Mouse (Mus musculus) adrenal gland, postnatal 14 days (tissue): ENCODE measurements around the gene Stk39. TPM values are rescaled to one million over a fixed set of nuclear protein-coding genes. Genes with fewer than 3 reads are reported as not detected.
"Not testable (repeated sequence)": the region's sequence is repeated elsewhere in the genome, so short reads cannot be mapped to it uniquely, and the experiment has no call there.

ENCODE experiments used
- DNase-seq: peaks from one replicate; pipeline ENCODE4 v3.0.0; 2021; ENCODE audit warnings: mixed read lengths
- total RNA-seq: library from RNA; stranded (reverse); gene quantifications from 2 replicates; pipeline ENCODE4 v1.2.3, GENCODE M21; 2021

Gene Stk39
- total RNA-seq, 1 experiment from 2014 or later = 61.9 TPM

GRCm38 (mm10) chr2:68288106-68288505 is 184.0 kb downstream of the Stk39 start:
- no peak for DNase-seq

DNA sequence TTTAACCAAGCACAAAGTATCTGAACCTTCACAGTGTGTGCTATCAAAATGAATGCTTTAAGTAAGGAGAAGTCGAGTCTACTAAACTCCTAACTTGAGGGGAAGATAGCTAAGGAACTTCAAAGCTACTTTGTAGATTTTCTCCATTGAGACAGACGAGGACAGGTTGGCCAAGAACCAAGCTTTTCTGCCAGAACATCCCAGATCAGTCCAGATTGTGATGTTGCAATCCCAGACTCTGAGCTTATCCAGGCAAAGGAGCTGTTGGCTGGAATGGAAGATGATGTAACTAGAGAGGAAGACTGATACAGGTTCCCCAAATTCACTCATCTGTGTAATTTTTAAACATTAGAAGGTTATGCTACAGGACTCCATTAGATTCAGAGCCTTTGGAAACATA is 187.7 kb downstream of the Stk39 start:
- peak; percentile 30 for DNase-seq

DNA sequence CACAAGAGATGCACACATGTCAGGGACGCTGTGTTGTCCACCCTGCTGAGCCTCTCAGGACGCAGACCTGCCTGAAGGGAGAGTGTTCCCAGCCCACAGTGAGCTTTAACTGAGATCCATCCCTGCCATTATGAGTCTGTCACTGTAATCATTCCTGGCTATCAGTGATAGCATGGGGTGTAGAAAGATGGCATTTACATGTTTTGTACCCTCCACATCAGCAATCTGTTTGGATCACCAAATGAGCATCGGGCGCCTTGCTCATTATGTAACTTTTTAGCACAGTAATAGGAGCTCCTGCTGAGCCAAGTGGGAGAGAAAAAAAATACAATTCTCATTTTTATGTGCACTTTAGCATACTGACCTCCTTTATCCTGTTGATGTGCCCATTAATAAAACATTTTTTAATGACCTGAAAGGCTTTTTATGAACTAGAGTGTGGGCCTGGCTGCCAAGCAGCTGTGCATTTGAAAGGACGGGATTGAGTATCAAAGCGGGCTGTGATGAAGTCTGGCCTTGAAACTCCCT is 189.0 kb downstream of the Stk39 start:
- no peak for DNase-seq

DNA sequence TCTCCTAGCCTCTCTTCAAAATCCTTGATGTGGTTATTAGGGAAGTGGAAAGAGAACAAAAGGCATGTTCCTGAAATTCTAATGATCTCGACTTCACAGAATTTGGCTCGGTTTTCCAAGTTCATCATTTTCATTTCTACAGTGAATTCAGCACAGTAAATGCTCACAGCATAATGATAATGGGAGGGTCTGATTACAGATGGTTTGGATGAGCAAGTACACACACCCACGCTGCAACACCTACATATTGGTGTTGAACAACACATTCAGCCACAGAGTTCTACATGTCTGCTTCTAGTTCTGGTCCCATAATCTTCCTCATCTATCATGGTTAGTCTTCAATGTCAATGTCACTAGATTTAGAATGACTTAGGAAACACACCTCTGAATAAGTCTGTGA is 190.5 kb downstream of the Stk39 start:
- no peak for DNase-seq

- no peak for DNase-seq
These were observed 200.8 kb downstream of the Stk39 start for GRCm38 (mm10) chr2:68271301-68271700.

GRCm38 (mm10) chr2:68270836-68271235 is 201.2 kb downstream of the Stk39 start:
- DNase-seq = no peak

DNA sequence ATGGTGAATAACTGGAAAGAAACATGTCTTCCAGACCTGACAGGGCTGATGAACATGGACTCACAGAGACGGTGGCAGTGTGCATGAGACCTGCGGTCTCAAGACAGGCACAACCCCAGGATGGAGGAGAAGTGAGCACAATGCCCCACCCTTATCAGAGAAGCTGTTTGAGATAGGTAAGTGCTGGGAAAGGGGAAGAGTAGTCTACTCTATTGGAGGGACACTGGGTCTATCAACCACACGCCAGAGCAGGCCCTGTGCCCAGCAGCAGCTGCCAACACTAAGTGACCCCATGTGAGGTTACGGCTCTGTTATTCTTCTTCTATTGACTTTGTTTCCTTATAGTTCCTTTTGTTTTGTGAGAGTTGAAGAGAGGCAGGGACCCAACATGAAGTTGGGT is 202.4 kb downstream of the Stk39 start:
- no peak for DNase-seq

DNA sequence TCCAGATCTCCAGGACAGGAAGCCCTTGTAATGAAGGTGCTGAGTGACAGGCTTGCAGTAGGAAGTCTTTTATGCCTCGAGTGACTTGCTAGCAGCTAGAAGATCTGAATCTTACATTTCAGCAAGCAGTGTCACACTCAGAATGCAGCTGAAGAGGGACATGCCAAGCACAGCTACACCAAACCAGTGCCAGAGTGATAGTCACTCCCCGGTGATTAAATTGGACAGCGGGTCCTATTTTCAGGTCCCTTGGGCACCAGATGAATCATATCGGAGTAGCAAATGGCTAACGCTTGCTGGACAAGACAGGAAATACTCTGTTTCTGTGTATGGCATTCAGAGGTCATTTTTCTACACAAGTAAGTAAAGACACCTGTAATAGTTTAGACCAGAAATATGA is 207.2 kb downstream of the Stk39 start:
- no peak for DNase-seq

DNA sequence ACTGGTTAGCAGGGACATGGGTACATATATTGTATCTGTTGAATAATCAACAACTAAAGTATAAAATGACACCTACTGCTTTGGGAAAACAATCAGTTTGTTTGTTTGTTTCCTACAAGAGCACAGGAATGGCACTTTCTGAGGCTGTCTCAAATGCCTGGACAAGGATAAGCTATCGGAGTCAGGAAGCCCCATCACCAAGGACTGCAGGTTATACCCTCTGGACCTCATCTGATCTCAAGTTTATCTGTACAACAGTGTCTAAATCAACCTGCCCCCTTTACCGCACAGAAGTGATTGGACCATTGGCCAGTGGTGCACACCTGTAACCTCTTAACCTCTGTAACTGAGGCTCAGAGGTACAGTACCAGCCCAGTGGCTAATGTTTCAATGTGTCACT is 211.2 kb downstream of the Stk39 start:
- no peak for DNase-seq

- DNase-seq = no peak
These were observed 214.5 kb downstream of the Stk39 start for GRCm38 (mm10) chr2:68257571-68257970.

DNA sequence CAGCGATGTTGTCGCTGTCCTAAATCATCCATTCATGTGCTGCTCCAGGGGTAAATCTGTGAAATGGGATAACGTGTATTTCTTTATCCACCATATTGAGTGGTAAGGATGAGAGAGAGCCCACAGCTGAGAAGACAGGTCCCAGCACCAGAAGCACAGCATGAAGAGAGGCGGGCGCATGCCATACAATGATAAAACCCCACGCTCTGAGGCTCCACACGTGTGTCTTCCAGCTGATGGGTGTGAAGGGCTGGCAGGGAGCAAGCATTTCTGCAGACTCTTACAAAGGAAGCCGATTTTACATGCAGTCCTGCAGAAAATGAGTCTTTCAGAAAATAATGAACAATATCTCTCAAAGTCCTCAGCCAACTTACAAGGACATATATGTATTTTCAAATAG is 215.6 kb downstream of the Stk39 start:
- no peak for DNase-seq

DNA sequence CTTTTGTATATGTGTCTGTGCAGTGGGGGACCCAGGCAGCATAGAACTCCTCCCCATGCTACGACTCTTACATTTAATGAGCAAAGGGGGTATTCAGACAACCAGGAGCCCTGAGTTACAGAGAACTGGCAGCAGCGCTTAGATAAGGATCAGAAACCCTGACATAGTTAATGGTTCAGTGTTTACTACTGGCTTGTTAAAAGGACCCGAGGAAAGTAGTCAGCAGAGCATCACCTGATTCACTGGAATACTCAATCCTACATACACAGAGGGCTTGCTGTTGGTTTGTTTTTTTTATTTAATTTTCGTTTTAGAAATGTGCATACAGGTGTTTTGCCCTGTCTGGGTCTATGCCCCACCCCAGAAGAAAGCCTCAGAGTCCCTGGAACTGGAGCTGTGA is 217.3 kb downstream of the Stk39 start:
- no peak for DNase-seq

DNA sequence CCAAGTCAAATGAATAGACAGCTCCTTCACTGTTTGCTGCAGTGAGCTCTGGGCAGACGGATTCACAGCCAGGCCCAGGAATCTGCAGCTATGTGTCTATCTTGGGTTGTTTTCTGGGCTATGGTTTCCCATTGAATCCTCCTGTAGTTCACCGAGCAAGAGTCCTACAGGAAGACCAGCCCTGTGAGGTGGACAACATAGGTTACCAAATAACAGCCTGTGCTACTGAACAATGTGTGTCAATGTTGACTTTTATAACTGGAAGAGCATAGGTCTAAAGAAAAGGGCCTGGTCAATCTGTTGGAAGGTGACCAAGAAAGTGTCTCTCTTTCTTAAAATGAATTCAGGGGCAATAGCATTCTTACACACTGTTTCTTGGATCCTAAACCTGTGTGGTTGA is 218.8 kb downstream of the Stk39 start:
- no peak for DNase-seq

- DNase-seq = no peak
These were observed 219.9 kb downstream of the Stk39 start for GRCm38 (mm10) chr2:68252048-68252758.

DNA sequence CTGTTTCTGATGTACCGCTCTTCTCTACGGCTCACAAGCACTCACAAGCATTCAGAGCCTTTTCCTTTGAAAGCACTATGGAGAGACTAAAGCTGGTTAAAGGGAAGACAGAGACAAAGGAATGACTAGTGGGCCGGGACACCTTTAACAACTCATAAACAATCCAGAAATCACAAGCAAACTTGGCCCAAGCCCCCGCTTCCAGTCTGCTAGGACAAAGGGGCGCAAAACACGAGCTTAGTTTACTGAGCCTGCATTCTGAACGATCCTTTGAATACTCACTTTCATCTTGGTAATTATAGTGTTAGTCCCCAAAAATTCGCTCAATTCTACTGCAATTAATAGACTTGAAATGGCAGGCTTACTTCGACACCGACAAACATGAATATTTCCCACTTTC is 221.2 kb downstream of the Stk39 start:
- no peak for DNase-seq

DNA sequence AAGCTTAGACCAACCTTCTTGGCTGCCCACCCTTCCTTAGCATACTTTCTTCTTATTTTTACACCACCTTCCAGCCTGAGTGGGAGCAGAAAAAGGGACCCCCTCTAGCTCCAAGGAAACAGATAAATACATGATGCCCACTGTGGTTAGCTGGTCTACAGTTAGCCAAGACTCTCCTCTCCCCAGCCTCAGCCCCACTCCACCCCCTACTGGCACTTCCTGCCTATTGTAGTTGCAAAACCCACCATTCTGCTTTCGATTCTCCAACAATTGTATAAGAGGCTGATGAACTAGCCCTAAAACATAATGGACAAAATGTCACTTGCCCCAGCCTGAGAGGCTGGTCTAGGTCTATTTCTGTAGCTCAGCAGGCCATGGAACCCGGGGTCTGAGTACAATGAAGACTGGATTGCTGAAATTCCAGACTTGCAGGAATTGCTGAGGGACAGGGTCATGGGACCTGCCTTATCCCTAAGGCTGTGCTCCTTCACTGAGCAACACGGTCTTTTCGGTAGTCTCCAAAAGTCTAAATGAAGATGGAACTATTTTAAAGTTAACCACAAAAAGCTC is 222.1 kb downstream of the Stk39 start:
- no peak for DNase-seq

- DNase-seq = no peak
These were observed 225.8 kb downstream of the Stk39 start for GRCm38 (mm10) chr2:68246284-68246683.

- no peak for DNase-seq
These were observed 227.5 kb downstream of the Stk39 start for GRCm38 (mm10) chr2:68244556-68244955.

- DNase-seq = no peak
These were observed 228.1 kb downstream of the Stk39 start for GRCm38 (mm10) chr2:68243879-68244553.

DNA sequence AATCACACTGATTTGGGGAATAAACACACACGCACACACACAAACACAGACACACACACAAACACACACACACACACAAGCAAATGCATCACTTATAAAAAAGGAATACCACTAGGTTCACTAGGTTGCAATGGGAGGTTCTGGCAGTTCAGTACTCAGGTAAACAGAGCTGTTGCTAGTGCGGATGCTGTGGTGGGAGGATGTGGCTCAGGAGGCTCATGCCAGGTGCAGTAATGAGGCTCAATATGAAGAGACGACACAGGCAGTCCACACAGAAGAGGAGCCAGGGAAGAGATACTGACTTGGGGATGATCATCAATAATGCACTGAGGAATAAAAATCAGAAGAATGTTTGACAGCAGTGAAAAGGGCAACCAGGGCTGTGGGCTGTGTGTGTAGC is 228.8 kb downstream of the Stk39 start:
- no peak for DNase-seq

DNA sequence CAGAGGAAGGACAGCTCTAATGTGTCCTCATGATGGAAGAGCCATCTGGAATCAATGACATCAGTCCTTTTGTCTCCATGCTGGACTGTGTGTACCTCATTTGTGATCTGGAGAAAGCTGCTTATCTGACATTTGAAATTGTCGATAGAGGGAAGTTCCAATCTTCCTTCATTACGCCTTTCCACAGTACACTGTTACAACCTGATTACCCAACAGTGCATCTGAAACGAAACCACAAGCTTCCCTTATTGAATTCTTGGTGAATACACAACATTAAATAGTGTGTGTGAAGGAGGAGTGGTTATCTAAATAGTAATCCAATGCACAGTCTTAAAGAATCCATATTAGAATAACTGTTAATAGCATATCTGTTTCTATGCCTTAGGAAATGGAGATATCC is 230.0 kb downstream of the Stk39 start:
- no peak for DNase-seq

DNA sequence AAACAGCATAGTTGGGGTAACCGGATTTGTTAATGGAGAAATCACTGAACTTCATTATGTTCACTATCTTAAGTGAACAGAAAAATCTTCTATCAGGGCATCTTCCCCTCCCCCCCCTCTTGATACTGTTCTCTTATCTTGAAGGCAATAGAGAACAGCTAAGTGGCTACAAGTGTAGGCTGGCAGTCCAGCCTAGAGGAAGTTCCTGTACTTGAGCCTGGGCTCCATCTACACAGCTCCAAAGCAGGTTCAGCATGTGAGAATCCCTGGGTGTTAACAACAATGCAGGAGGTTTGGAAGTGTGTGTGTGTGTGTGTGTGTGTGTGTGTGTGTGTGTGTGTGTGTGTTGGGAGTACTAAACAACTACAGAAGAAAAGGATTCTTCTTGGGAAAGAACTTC is 230.4 kb downstream of the Stk39 start:
- no peak for DNase-seq

DNA sequence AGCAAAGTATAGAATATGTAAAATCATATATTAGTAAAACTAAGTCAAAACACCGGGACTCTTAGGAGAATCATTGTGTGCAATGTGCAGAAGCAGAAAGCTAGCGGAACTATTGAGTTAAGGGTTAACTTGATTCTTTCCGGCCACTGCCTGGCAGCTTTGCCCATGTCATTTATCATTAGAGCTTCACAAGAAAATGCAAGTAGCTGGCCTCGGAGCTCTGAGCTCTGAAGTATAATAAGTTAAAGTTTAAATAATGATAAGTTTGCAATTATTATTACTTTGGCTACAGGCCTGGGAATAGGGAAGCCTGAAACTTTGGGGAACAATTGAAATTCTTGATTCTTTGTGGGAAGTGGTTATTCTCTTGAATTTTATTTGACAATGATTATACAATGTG is 232.7 kb downstream of the Stk39 start:
- not testable (repeated sequence) for DNase-seq

- no peak for DNase-seq
These were observed 239.1 kb downstream of the Stk39 start for GRCm38 (mm10) chr2:68232929-68233328.
